Mouse (Mus musculus) liver, adult 2 months (tissue): ENCODE measurements around the gene 5830411N06Rik. TPM values are rescaled to one million over a fixed set of nuclear protein-coding genes. Genes with fewer than 3 reads are reported as not detected.

ENCODE experiments used
- DNase-seq: peaks from one replicate; pipeline ENCODE4 v3.0.0-alpha.2; 2011; ENCODE audit warnings: low read depth, low spot score; ENCODE audit errors: extremely low read depth
- H3K27ac ChIP-seq: fragments of 200-500 bp; replicated peaks from 2 replicates; pipeline ENCODE4 v1.5.1; 2012; ENCODE audit warnings: low read depth, mild to moderate bottlenecking, control low read depth, inconsistent platforms, low read length; ENCODE audit not compliant: insufficient read depth
- H3K27me3 ChIP-seq: fragments of 200-500 bp; 2 replicates; pipeline ENCODE4 v1.6.1; 2012; ENCODE audit warnings: mild to moderate bottlenecking, moderate library complexity, low read length, inconsistent platforms; ENCODE audit not compliant: control insufficient read depth, insufficient read depth
- H3K36me3 ChIP-seq: fragments of 200-500 bp; 2 replicates; pipeline ENCODE4 v1.6.1; 2012; ENCODE audit warnings: low read length, inconsistent platforms; ENCODE audit not compliant: control insufficient read depth, insufficient read depth
- H3K4me1 ChIP-seq: fragments of 200-500 bp; 2 replicates; pipeline ENCODE4 v1.6.1; 2011; ENCODE audit warnings: low read length; ENCODE audit not compliant: control insufficient read depth, insufficient read depth
- H3K4me3 ChIP-seq: fragments of 200-500 bp; 2 replicates; pipeline ENCODE4 v1.5.1; 2011; ENCODE audit warnings: low read depth, mild to moderate bottlenecking, control low read depth, low read length, moderate library complexity; ENCODE audit not compliant: insufficient read depth
- H3K79me2 ChIP-seq: fragments of 200-500 bp; 2 replicates; pipeline ENCODE4 v1.6.1; 2012; ENCODE audit warnings: inconsistent platforms, mild to moderate bottlenecking, low read length, moderate library complexity; ENCODE audit not compliant: control insufficient read depth, insufficient read depth
- H3K9ac ChIP-seq: fragments of 200-500 bp; 2 replicates; pipeline ENCODE4 v1.6.1; 2012; ENCODE audit warnings: low read depth, mild to moderate bottlenecking, control low read depth, inconsistent platforms, low read length
- CTCF ChIP-seq: fragments of 200-500 bp; IDR thresholded peaks from 2 replicates; pipeline ENCODE4 v1.5.1; 2011; ENCODE audit warnings: low read depth, low read length, control low read depth
- POLR2A ChIP-seq: fragments of 200-500 bp; IDR thresholded peaks from 2 replicates; pipeline ENCODE4 v1.6.1; 2011; ENCODE audit warnings: low read length, control low read depth; ENCODE audit not compliant: insufficient read depth; ENCODE audit errors: extremely low read depth
- WGBS: fragments of 180-500 bp; shearing (Covaris S2); methylation state at CpG from one replicate; pipeline ENCODE4 v1.1.7; 2018; 5-methylcytosine and 5-hydroxymethylcytosine counted together
- polyA plus RNA-seq: library from polyadenylated mRNA; depleted of rRNA; stranded (reverse); fragments of >200 nt; gene quantifications from 2 replicates; pipeline ENCODE4 v1.2.3, GENCODE M21; 2012
- total RNA-seq: library from RNA; depleted of rRNA; stranded (reverse); fragments of >200 nt; gene quantifications from 2 replicates; pipeline ENCODE4 v1.2.3, GENCODE M21; 2014

The 5830411N06Rik gene
- total and polyA plus RNA-seq, 2 experiments, result not detected

- H3K4me3 ChIP-seq, result no peak overlapping the region
- no peak overlapping the region for H3K9ac ChIP-seq
- no peak overlapping the region for H3K27ac ChIP-seq
- no peaks in the 10 kb centered on the region for H3K79me2 ChIP-seq
- H3K27me3 ChIP-seq, result no peaks in the 10 kb centered on the region
- no peaks in the 10 kb centered on the region for H3K36me3 ChIP-seq
- DNase-seq, result no peak
- 72% methylated on average over 2 of the region's 2 CpGs for WGBS
- TF ChIP-seq POLR2A, result no peak
- no peak for TF ChIP-seq CTCF
- no peaks in the 10 kb centered on the region for H3K4me1 ChIP-seq
Measured at GRCm38 (mm10) chr7:140231026-140231425, 16.1 kb upstream of the 5830411N06Rik start.

GRCm38 (mm10) chr7:140233696-140234095 is 13.4 kb upstream of the 5830411N06Rik start:
- 90% methylated on average over 3 of the region's 3 CpGs for WGBS
- H3K27me3 ChIP-seq, result no peaks in the 10 kb centered on the region
- TF ChIP-seq POLR2A, result no peak
- TF ChIP-seq CTCF, result no peak

DNA sequence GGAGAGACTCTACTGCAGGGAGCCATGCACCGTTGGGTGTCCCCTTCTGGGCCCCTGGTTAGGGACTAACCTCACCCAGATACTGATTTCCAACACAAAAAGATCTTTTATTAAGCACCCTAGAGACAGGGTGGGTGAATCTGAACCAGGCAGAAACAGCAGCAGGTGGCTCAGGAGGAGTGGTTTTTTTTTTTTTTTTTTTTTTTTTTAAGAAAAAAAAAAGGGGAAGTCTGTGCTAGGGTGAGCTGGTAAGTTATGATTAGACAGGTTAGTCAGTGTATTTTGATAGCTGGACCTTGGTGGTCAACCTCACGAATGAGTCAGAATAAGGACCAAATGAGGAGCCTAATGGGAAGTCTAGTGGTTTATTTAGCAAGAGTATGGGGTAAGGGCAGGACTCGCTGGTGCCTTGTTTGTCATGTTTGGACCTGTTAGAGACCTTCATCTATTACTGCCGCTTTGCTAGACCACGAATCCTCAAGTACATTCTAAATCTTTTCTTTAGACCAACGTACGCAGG is 6.8 kb downstream of the 5830411N06Rik start:
- no peaks in the 10 kb centered on the region for H3K27me3 ChIP-seq
- TF ChIP-seq CTCF, result no peak
- TF ChIP-seq POLR2A, result no peak
- no peaks in the 10 kb centered on the region for H3K79me2 ChIP-seq
- H3K4me1 ChIP-seq, result no peaks in the 10 kb centered on the region
- H3K27ac ChIP-seq, result no peak overlapping the region
- no peaks in the 10 kb centered on the region for H3K36me3 ChIP-seq
- H3K4me3 ChIP-seq, result no peak overlapping the region
- H3K9ac ChIP-seq, result no peak overlapping the region
- no peak for DNase-seq
- WGBS, result 80% methylated on average over 7 of the region's 7 CpGs

More at GRCm38 (mm10) chr7:140233696-140234095, 13.4 kb upstream of the 5830411N06Rik start:
- Histone ChIP-seq H3K79me2 (no peaks in the 10 kb centered on the region), H3K36me3 (no peaks in the 10 kb centered on the region), H3K4me3 (no peak overlapping the region), H3K4me1 (no peaks in the 10 kb centered on the region), H3K27ac (no peak overlapping the region), H3K9ac (no peak overlapping the region)
- no peak for DNase-seq

GRCm38 (mm10) chr7:140295746-140296145 is 48.7 kb downstream of the 5830411N06Rik start:
- Histone ChIP-seq H3K79me2 (no peaks in the 10 kb centered on the region), H3K4me1 (no peaks in the 10 kb centered on the region), H3K27me3 (peaks cover 4% of the 10 kb centered on the region; the same call in 1 of the 2 replicates), H3K27ac (no peak overlapping the region), H3K36me3 (no peaks in the 10 kb centered on the region), H3K4me3 (no peak overlapping the region), H3K9ac (no peak overlapping the region)
- TF ChIP-seq CTCF (no peak), POLR2A (no peak)
- no peak for DNase-seq
- WGBS, result 84% methylated on average over 9 of the region's 9 CpGs

GRCm38 (mm10) chr7:140296876-140297275 is 49.8 kb downstream of the 5830411N06Rik start:
- 64% methylated on average over 6 of the region's 6 CpGs for WGBS
- no peak for DNase-seq
- Histone ChIP-seq H3K4me3 (no peak overlapping the region), H3K27ac (no peak overlapping the region), H3K27me3 (peaks cover 4% of the 10 kb centered on the region; the same call in 1 of the 2 replicates), H3K79me2 (no peaks in the 10 kb centered on the region), H3K36me3 (no peaks in the 10 kb centered on the region), H3K4me1 (no peaks in the 10 kb centered on the region), H3K9ac (no peak overlapping the region)
- TF ChIP-seq POLR2A (no peak), CTCF (no peak)

- Histone ChIP-seq H3K9ac (no peak overlapping the region), H3K36me3 (no peaks in the 10 kb centered on the region), H3K27ac (no peak overlapping the region), H3K4me1 (no peaks in the 10 kb centered on the region), H3K4me3 (no peak overlapping the region), H3K27me3 (peaks cover 4% of the 10 kb centered on the region; the same call in 1 of the 2 replicates), H3K79me2 (no peaks in the 10 kb centered on the region)
- whole genome bisulfite sequencing, result 90% methylated on average over 3 of the region's 3 CpGs
- no peak for TF ChIP-seq CTCF
- TF ChIP-seq POLR2A, result no peak
- no peak for DNase-seq
Measured at GRCm38 (mm10) chr7:140299416-140299815, 52.3 kb downstream of the 5830411N06Rik start.
